Mouse (Mus musculus) kidney, adult 2 months (tissue): Measurements from ENCODE around the gene Dnah2.

ENCODE experiments used
- CTCF ChIP-seq: fragments of 200-500 bp; conservative IDR thresholded peaks from 2 replicates; pipeline ENCODE4 v1.5.1; 2011; ENCODE audit warnings: low read depth, mild to moderate bottlenecking, control low read depth, low read length, moderate library complexity, mixed read lengths; ENCODE audit not compliant: insufficient read depth, insufficient read length
- POLR2A ChIP-seq: fragments of 200-500 bp; IDR thresholded peaks from one replicate; pipeline ENCODE4 v1.6.1; 2011; ENCODE audit warnings: low read depth, low read length, control low read depth

- no peak for TF ChIP-seq POLR2A
- TF ChIP-seq CTCF, result no peak
Measured at GRCm38 (mm10) chr11:69503863-69504280, 45.0 kb downstream of the Dnah2 start.
